Mouse (Mus musculus): Measurements from ENCODE around the gene H6pd.

DNA sequence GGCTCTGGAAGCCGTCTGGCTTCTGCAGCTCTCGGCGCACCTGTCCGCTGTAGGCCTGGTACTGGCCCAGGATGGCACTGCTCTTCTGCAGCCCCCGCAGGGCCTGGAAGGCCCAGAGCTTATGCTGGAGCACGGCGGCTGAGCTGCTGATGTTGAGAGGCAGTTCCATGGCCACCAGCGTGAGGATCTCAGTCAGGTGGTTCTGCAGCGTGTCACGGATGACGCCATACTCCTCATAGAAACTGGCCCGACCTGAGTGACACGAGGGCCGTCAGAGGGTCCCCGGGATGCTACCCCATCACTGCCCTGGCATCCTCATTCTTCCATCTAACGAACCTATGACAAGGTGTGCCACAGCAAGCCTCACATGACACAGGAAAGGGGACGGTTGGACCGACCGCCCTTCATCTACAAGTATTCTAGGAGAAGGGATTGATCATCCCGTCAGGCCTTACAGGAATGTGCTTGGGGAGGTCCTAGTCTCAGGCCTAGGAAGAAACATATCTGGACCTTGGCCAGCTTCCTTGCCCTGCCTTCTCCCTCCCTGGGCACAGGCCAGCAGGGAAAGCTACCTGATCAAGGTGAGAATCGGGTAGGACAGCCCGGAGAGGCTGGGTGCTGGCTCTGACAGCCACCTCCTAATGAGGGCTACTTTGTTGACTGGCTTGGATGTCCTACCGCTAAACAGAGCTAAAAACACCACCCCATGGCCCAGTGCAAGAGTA is 24.7 kb downstream of the H6pd start:
- no peak for TF ChIP-seq POLR2A (IDR thresholded peaks at IDR 0.05; ENCODE audit: insufficient read length, low read depth)
- TF ChIP-seq USF1 (IDR thresholded peaks at IDR 0.05; ENCODE audit: low read depth): no peak
- TF ChIP-seq MYOG (IDR thresholded peaks at IDR 0.05; ENCODE audit: control insufficient read depth in 1 of 3, insufficient read depth in 1 of 3, insufficient read length in 2 of 3, low read depth in 2 of 3): no peak
- no peak for TF ChIP-seq TCF12 (IDR thresholded peaks at IDR 0.05; ENCODE audit: insufficient read depth, poor library complexity, severe bottlenecking)
- no peak for TF ChIP-seq SRF (IDR thresholded peaks at IDR 0.05; ENCODE audit: control insufficient read depth, insufficient read length, low read depth)
- TF ChIP-seq MAX (IDR thresholded peaks at IDR 0.05; ENCODE audit: low read depth): no peak
- no peak for TF ChIP-seq MYOD1 (IDR thresholded peaks at IDR 0.05; ENCODE audit: control insufficient read depth in 1 of 3, insufficient read length in 2 of 3, low read depth in 2 of 3)
- no peak for TF ChIP-seq E2F4 (IDR thresholded peaks at IDR 0.05; ENCODE audit: insufficient read depth)
- no peak for TF ChIP-seq REST (IDR thresholded peaks at IDR 0.05; ENCODE audit: insufficient read depth, insufficient read length)
- no peak for TF ChIP-seq POLR2AphosphoS2 (IDR thresholded peaks at IDR 0.05; ENCODE audit: insufficient read length, low read depth)

All from myocyte (in vitro differentiated cells).